Mouse (Mus musculus): ENCODE data around the gene Atp6v1g2. TPM values are rescaled to one million over a fixed set of nuclear protein-coding genes. Genes with fewer than 3 reads are reported as not detected.

The Atp6v1g2 gene
- polyA plus RNA-seq, 1 experiment: 0.04 TPM

DNA sequence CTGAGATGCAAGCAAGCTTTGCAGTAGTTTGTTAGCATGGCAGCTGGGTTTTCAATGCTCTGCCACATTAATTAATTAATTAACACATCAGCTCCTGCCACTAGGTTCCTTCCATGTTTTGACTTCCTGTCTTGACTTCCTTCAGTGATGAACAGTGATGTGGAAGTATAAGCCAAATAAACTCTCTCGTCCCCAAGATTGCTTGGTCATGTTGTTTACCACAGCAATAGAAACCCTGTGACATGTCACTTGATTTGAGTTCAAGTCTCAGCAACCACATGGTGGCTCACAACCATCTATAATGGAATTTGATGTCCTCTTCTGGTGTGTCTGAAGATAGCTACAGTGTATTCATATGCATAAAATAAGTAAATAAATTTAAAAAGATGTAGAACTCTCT lies 23.9 kb downstream of the Atp6v1g2 start:
- peaks cover 25% of the 10 kb centered on the region for H3K36me3 ChIP-seq (ENCODE audit: control insufficient read depth)
- H3K27me3 ChIP-seq (ENCODE audit: control insufficient read depth): peaks cover 23% of the 10 kb centered on the region
- TF ChIP-seq GATA1 (IDR thresholded peaks at IDR 0.05; ENCODE audit: low read length) (no peak), TAL1 (IDR thresholded peaks at IDR 0.05; ENCODE audit: low read length) (no peak)
- no peaks in the 10 kb centered on the region for H3K9me3 ChIP-seq (ENCODE audit: control insufficient read depth, low read length)
- H3K4me3 ChIP-seq (replicated peaks): peak overlapping the region; percentile 64
- H3K4me1 ChIP-seq (ENCODE audit: control insufficient read depth): peaks cover 34% of the 10 kb centered on the region

DNA sequence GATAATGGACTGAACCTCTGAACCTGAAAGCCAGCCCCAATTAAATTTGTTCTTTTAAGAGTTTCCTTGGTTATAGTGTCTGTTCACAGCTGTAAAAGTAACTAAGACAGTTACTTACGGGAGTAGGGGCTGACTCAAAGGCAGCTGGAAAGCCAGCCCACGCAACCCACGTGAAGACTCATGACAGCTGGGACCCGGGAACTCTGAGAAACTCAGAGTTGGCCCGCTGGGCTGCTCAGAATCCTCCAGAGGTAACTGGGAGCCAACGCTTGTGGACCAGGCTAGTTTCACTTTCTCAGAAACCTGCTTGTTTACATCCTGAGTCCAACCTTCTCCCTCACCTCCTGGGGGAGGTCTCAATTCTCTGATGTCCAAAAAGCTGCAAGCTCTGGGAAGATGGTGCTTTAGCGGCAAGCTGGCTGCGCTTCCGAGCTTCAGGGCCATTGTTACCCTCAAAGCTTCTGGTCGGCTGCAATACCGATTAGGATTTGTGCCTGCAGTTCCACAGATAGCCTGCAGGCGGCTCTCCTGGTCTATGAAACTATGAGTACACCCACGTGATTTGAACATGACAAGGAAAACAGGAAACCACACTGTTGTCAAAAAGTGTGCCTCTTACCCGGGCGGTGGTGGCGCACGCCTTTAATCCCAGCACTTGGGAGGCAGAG lies 24.5 kb downstream of the Atp6v1g2 start:
- peak overlapping the region; percentile 64 for H3K4me3 ChIP-seq (replicated peaks)
- no peak for TF ChIP-seq TAL1 (IDR thresholded peaks at IDR 0.05; ENCODE audit: low read length)
- TF ChIP-seq GATA1 (IDR thresholded peaks at IDR 0.05; ENCODE audit: low read length): no peak
- no peaks in the 10 kb centered on the region for H3K9me3 ChIP-seq (ENCODE audit: control insufficient read depth, low read length)
- peaks cover 29% of the 10 kb centered on the region for H3K27me3 ChIP-seq (ENCODE audit: control insufficient read depth)
- H3K4me1 ChIP-seq (ENCODE audit: control insufficient read depth): peaks cover 40% of the 10 kb centered on the region
- peaks cover 19% of the 10 kb centered on the region for H3K36me3 ChIP-seq (ENCODE audit: control insufficient read depth)

GRCm38 (mm10) chr17:35258492-35259478 lies 25.3 kb downstream of the Atp6v1g2 start:
- H3K9me3 ChIP-seq (ENCODE audit: control insufficient read depth, low read length): no peaks in the 10 kb centered on the region
- no peak for TF ChIP-seq TAL1 (IDR thresholded peaks at IDR 0.05; ENCODE audit: low read length)
- TF ChIP-seq GATA1 (IDR thresholded peaks at IDR 0.05; ENCODE audit: low read length): no peak
- no peak overlapping the region for H3K4me3 ChIP-seq (replicated peaks)
- peaks cover 37% of the 10 kb centered on the region for H3K27me3 ChIP-seq (ENCODE audit: control insufficient read depth)
- peaks cover 43% of the 10 kb centered on the region for H3K4me1 ChIP-seq (ENCODE audit: control insufficient read depth)
- peaks cover 10% of the 10 kb centered on the region for H3K36me3 ChIP-seq (ENCODE audit: control insufficient read depth)

- TF ChIP-seq TAL1 (IDR thresholded peaks at IDR 0.05; ENCODE audit: low read length): no peak
- TF ChIP-seq GATA1 (IDR thresholded peaks at IDR 0.05; ENCODE audit: low read length): no peak
- Histone ChIP-seq H3K9me3 (ENCODE audit: control insufficient read depth, low read length) (no peaks in the 10 kb centered on the region), H3K4me1 (ENCODE audit: control insufficient read depth) (peaks cover 41% of the 10 kb centered on the region), H3K36me3 (ENCODE audit: control insufficient read depth) (peaks cover 2% of the 10 kb centered on the region), H3K4me3 (replicated peaks) (no peak overlapping the region), H3K27me3 (ENCODE audit: control insufficient read depth) (peaks cover 46% of the 10 kb centered on the region)
Measured at GRCm38 (mm10) chr17:35259621-35260020, 26.2 kb downstream of the Atp6v1g2 start.

- Histone ChIP-seq H3K4me3 (replicated peaks) (no peak overlapping the region), H3K9me3 (ENCODE audit: control insufficient read depth, low read length) (no peaks in the 10 kb centered on the region), H3K27me3 (ENCODE audit: control insufficient read depth) (peaks cover 44% of the 10 kb centered on the region), H3K36me3 (ENCODE audit: control insufficient read depth) (no peaks in the 10 kb centered on the region), H3K4me1 (ENCODE audit: control insufficient read depth) (peaks cover 41% of the 10 kb centered on the region)
- TF ChIP-seq GATA1 (IDR thresholded peaks at IDR 0.05; ENCODE audit: low read length) (no peak), TAL1 (IDR thresholded peaks at IDR 0.05; ENCODE audit: low read length) (no peak)
Measured at GRCm38 (mm10) chr17:35261651-35262050, 28.2 kb downstream of the Atp6v1g2 start.

DNA sequence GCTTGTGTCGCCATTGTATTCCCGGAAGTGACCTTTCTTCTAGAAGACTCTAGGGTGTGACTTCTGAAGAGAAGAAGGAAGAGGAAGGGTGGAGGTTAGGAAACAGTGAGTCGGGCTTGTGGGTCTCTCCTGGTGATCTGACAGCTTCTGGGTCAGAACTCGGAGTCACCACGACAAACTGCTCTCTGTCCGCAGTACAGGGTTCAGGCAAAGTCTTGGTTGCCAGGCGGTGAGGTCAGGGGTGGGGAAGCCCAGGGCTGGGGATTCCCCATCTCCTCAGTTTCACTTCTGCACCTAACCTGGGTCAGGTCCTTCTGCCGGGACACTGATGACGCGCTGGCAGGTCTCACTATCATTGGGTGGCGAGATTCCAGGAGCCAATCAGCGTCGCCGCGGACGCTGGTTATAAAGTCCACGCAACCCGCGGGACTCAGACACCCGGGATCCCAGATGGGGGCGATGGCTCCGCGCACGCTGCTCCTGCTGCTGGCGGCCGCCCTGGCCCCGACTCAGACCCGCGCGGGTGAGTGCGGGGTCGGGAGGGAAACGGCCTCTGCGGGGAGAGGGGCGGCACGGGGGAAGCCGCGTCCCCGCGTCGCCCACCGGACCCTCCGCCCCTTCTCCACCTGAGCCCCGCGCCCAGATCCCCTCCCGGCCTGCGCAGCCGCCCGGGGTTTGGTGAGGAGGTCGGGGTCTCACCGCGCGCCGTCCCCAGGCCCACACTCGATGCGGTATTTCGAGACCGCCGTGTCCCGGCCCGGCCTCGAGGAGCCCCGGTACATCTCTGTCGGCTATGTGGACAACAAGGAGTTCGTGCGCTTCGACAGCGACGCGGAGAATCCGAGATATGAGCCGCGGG lies 29.4 kb downstream of the Atp6v1g2 start, which contains the start of gene H2-D1:
Gene H2-D1 (plus strand): TSS at position 67 of the 859 bp plus-strand sequence.
- TF ChIP-seq TAL1 (IDR thresholded peaks at IDR 0.05; ENCODE audit: low read length) (no peak), GATA1 (IDR thresholded peaks at IDR 0.05; ENCODE audit: low read length) (no peak)
- peaks cover 41% of the 10 kb centered on the region for H3K27me3 ChIP-seq (ENCODE audit: control insufficient read depth)
- peak within 1 kb of the TSS; percentile 77 for H3K4me3 ChIP-seq (replicated peaks)
- peaks cover 32% of the 10 kb centered on the region for H3K4me1 ChIP-seq (ENCODE audit: control insufficient read depth)
- H3K36me3 ChIP-seq (ENCODE audit: control insufficient read depth): peaks cover 3% of the 10 kb centered on the region
- H3K9me3 ChIP-seq (ENCODE audit: control insufficient read depth, low read length): no peaks in the 10 kb centered on the region

DNA sequence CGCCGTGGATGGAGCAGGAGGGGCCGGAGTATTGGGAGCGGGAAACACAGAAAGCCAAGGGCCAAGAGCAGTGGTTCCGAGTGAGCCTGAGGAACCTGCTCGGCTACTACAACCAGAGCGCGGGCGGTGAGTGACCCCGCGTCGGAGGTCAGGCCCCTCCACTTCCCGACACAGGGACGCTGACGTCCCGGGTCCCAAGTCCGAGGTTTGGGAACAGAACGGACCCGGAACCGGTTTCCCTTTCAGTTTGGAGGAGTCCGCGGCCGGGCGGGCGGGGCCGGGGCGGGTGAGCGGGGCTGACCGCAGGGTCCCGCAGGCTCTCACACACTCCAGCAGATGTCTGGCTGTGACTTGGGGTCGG lies 30.0 kb downstream of the Atp6v1g2 start:
- no peak for TF ChIP-seq TAL1 (IDR thresholded peaks at IDR 0.05; ENCODE audit: low read length)
- Histone ChIP-seq H3K4me3 (replicated peaks) (peak overlapping the region; percentile 77), H3K36me3 (ENCODE audit: control insufficient read depth) (peaks cover 3% of the 10 kb centered on the region), H3K4me1 (ENCODE audit: control insufficient read depth) (peaks cover 28% of the 10 kb centered on the region), H3K27me3 (ENCODE audit: control insufficient read depth) (peaks cover 41% of the 10 kb centered on the region), H3K9me3 (ENCODE audit: control insufficient read depth, low read length) (no peaks in the 10 kb centered on the region)

- no peak for TF ChIP-seq TAL1 (IDR thresholded peaks at IDR 0.05; ENCODE audit: low read length)
- TF ChIP-seq GATA1 (IDR thresholded peaks at IDR 0.05; ENCODE audit: low read length): no peak
- Histone ChIP-seq H3K9me3 (ENCODE audit: control insufficient read depth, low read length) (no peaks in the 10 kb centered on the region; the same call in 1 of the 2 replicates), H3K27me3 (ENCODE audit: control insufficient read depth) (peaks cover 21% of the 10 kb centered on the region), H3K4me1 (ENCODE audit: control insufficient read depth) (peaks cover 9% of the 10 kb centered on the region), H3K36me3 (ENCODE audit: control insufficient read depth) (peaks cover 3% of the 10 kb centered on the region), H3K4me3 (replicated peaks) (no peak overlapping the region)
Measured at GRCm38 (mm10) chr17:35267399-35268086, 34.1 kb downstream of the Atp6v1g2 start.

Data from erythroblast, embryonic 14.5 days (primary cell).